Mouse (Mus musculus) layer of hippocampus, adult 9-11 months (tissue): ENCODE measurements at regions not wholly inside any gene's neighbourhood (a gene's known extent, or its start where the extent isn't known, plus 50 kb on each side); places are given as distances from the start of the nearest gene placed in this dataset.
"Not testable (repeated sequence)": the region's sequence is repeated elsewhere in the genome, so short reads cannot be mapped to it uniquely, and the experiment has no call there.

Experiments used
- DNase-seq: peaks from one replicate; pipeline ENCODE4 v3.0.0; 2022

DNA sequence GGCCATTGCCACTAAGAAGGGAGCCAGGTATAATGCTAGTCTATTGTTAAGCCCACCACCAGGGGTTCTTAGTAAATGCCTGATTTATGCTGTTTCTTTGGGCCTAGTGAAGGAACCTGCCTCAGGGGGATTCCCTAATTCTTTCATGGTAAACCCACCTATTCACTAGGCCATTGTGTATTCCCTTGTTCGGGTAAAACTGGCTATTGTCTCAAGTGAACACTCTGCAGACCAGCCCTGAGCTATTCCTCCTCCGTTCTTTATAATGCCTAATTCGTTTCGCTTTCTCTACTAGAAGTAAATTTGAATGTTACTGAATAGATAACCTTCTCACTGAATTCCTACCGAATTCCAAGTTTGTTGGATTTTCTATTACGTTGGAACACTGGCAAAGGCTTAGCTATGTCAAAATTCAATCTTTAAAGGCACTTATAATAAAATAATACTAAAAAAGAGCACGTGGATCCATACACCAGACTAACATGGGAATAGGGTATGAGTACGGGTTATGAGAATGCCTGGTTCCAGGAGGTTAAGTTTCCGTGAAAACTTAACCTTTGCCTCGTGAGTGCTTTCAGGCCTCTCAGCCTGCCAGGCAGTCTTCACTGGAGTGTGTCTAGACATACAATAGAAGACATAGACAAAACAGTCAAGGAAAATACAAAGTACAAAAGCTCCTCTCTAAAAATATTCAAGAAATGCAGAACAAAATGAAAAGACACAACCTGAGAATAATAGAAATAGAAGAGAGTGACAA is 536.8 kb upstream of the Cntn5 start:
- DNase-seq: not testable (repeated sequence)

DNA sequence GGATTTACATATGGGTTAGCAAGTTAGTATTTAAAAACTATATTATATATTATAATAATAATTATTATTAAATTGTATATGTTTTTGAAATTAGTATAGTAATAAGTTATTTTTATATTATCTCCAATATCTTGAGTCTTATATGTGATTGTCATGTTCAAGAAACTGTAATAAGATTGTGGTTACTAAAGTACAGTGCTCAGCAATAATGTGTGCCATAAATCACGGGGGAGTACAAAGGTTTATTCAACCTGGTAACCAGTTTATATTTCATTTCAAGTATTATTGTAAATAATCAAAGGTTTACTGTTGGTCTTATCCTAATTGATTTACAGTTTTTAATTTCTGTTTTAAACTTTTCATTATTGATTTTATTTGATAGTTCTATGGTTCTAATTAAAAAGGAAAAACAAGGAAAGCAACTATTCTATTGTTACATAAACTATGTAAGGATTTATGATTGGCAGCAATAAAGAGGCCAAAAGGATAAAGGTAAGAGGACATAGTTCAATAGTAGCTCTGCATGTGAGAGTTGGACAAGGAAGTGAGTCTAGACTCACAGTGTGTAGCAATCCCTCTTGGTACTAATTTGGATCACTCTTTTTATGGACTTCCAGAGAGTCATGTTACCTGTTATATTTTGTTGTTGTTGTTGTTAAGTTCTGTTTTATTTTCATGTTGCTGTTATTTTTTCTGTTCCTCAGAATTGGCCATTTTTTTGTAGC is 532.0 kb upstream of the Cntn5 start:
- no peak for DNase-seq

DNA sequence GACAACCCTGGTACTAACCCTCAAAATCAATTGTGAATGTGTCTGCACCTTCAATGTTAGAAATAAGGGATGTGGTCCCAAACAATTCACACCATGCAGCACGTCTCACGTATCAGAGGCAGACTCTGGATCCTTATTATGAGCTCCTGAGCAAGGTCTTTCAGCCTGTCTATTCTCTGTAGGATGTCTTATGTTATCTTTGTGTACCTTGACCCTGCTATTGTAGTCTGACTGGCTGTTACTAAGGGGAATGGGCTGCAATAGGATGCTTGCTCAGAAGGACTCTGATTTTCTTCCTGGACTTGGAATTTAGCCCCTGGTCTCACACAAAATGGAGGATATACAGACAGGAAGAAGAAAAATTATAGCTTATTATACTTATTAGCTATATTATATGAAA is 531.4 kb upstream of the Cntn5 start:
- no peak for DNase-seq

DNA sequence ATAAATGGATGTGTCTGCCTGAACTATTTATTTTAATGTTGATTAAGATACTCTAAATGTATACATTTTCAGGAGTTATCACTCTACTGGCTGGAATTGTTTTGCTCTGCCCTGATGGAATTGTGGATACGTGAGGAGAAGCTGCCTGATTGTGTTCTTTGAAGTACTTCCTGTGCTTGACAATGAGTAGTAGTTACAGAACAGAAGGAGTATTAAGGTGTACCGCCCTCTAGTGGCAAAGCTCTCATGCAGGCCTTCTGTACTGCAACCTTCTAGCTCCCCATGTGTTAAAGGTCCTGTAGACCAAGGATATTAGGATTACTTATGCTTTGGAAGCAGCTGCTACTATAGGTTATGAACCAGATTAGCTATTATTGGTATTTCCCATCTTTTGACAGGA is 530.4 kb upstream of the Cntn5 start:
- peak; percentile 9 for DNase-seq

DNA sequence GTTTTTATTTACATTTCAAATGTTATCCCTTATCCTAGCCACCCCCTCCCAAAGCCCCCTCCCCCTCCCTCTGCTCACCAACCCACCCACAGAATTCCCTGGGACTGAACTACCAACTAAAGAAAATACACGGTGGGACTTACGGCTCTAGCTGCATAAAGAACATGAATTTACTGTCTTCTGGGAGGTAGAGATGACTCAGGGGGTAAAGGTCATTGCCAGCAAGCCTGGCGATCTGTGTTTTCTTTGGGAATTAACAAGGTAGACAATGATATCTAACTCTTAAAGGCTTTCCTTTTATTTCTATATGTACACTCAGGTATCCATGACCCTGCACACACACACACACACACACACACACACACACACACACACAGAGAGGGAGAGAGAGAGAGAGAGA is 521.9 kb upstream of the Cntn5 start:
- DNase-seq: no peak

DNA sequence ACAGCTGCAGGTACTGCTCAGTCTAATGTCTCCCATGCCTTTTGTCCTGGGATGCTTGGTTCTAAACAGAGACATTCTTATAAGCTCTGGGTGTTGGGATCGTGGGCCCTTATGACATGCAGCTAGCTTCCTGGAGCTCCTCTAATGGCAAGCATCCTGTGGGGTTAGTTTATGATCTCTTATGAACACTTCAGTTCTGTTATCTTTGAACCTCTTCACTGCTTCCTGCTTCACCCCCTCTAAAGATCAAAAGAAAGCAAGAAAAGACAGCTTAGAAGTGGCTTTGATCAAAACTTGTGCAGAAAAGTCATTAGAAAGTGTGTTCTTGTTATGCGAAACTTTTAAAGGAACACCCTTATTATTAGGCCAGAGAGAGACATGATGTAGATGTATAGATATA is 492.3 kb upstream of the Cntn5 start:
- no peak for DNase-seq

DNA sequence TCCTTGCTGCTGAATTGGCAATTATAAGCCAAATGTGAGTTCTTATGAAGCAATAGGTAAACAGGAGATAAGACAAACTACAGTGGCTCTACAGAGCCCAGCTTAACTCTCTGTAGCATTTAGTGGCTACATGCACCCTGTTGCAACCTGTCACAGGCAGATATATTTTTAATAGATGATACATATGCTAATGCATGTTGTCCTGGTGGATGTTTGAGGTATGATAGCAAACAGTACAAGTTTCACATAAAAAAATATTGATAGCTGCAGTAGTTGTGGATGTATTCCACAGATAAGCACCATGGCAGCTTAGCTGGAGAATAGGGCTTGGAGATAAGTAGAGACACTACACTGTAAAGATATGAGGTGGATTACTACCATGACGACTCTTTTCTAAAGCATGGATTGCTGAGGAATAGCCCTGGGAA is 477.1 kb upstream of the Cntn5 start:
- no peak for DNase-seq

DNA sequence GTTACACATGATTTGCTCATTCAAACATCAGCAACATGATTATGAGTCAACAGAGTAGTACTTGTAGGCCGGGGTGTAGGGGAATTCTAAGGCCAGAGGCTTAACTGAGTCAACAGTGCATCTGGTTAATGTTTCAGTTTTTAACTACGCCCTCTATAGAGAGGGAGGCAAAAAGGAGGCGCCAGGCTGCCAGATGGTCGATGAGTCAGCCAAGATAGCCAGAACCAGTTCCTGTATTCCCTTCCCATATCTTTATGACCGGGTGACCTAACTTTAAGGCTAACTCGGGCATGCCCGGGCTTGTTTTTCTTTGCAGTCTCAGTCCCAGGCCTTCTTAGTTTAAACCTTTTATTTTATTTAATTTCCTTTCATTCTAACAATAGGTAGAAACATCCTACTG is 476.0 kb upstream of the Cntn5 start:
- no peak for DNase-seq

DNA sequence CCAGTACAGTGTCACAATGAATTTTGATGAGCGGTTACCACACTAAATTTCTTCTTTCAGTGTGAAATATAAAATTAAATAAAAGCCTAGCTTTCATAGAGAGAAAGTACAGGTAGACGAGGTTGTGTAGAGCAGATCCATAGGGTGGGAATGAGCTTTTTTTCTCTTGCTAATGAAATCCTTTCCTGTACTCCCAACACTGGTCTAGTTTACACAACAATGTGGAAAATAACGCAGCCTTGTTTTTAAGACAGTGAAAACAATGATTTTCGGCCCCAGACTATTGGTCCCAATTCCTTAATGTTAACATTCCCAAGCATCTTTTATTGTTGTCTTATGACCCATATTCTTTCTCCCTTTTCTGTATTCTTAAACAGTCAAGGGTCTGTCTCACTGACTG is 473.5 kb upstream of the Cntn5 start:
- no peak for DNase-seq

DNA sequence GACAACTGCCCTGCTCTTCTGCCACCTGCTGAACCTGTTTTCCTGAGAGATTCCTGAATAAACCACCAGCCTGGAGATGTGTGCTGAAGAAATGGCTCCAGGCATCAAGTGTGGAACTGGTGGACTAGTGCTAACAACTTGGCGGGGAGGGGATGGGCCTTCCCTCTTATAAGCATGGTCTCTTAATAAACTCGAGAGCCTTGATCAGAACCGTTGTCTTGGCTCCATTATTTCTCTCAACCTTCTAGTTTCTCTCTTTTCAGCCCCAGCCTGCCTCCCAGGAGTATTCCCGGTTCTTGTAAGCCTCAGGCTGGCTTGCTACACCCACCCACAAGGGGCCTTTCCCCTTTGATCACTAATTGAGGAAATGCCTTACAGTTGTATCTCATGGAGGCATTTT is 473.0 kb upstream of the Cntn5 start:
- no peak for DNase-seq

DNA sequence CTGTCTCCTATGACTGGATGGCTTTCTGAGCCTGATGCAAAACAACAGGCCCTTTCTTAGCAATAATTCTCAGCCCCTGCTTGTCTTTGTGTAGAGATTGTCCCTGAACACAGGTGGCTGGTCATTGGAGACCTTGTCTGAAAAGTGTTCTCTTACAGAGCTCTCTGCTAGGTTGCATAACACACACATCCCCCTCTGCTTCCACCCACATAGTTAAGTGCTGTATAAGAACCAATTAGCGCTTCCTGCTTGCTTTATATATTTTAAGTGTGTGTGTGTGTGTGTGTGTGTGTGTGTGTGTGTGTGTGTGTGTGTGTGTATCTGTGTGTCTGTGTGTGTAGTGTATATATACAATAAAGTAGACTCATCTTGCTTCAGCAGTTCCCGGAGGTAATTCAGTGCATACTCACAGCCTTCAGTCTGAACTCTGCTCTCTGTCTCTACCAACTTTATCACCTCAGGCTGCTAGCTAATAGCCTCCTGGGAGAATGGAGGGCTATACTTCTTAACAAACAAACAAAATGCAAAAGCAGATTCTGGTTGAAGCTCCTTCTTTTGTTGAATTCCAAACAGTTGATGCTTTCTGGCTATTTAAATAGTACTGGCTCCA is 468.8 kb upstream of the Cntn5 start:
- no peak for DNase-seq

DNA sequence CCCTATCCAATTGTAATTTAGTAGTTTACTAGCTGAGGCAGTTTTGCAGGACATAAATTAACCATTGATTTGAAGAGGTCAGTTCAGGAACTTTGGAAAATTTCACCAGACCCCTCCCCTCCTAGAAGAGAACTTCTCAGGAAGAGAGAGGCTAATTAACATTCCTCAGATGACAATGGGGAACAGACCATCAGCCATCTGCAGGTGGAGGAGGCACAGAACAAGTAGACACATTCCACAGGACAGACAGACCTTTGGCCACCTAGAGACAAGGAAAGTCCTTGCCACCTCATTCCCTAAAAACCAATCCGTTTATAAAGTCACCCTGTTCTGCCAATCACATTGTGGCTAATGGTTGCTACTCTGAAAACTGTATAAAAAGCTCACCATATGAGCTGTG is 463.5 kb upstream of the Cntn5 start:
- DNase-seq: no peak

DNA sequence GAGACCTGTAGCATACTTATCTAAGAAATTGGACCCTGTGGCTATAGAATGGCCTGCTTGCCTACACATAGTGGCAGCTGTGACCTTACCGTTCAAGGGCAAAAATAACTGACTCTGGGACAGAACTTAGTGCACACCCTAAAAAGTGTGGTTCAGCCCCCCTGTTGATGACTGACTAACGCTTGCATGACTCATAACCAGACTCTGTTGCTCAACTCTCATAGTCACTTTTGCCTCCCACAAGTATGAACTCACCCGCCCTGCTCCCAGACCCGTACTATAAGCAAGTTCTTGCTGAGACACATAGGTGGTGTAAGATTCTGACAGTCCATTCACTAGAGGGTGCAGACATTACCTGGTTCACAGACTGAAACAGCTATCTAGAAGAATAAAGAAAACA is 424.3 kb upstream of the Cntn5 start:
- no peak for DNase-seq

DNA sequence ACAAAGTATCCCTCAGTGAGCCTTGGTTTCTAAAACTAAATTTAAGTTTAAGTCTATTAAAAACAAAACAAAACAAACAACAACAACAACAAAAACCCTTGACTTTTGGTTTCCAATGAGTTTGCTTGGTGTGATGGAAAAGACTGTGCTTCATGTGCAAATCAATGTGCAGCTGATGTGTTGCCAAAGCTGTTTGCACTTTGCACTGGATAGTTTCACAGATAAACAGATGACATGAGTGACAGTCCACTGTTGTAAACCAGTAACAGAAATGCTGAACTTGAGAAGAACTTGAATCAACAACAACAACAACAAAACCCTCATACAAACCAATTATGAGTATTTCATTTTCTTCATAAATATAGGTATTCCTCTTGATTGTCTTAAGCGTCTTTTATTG is 412.6 kb upstream of the Cntn5 start:
- DNase-seq: no peak

DNA sequence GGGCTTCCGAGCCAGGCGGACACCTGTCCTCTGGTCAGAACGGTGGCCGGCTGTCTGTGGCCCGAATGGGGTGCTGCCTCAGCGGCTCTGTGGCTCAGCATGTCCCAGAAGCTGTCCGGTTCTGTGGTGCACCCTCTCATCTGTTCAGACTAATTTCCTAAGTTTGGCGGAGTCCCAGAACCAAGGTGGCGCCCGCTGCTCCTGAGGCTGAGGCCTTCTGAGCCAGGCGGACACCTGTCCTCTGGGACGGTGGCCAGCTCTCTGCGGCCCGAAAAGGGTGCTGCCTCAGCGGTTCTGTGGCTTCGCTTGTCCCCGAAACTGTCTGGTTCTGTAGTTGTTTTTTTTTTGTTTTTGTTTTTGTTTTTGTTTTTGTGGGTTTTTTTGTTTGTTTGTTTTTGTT is 392.5 kb upstream of the Cntn5 start:
- not testable (repeated sequence) for DNase-seq

DNA sequence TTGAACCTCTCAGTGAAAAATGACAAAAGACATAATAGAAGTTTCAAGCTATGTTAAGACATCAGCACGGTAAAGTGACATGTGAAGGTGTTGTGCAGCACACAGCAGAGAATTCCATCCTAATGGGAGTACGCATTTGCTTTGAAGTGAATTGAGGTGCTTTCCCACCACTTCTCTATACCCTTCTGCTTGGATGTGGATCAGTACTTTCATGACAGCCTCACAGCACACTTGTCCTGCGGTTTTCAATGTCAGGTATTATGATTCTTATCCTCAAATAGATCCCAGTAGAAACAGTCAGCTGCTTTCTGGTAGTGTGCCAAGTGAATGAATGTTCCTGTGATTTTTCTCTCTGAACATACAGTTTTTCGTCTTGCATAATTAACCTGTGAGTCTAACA is 380.6 kb upstream of the Cntn5 start:
- no peak for DNase-seq

DNA sequence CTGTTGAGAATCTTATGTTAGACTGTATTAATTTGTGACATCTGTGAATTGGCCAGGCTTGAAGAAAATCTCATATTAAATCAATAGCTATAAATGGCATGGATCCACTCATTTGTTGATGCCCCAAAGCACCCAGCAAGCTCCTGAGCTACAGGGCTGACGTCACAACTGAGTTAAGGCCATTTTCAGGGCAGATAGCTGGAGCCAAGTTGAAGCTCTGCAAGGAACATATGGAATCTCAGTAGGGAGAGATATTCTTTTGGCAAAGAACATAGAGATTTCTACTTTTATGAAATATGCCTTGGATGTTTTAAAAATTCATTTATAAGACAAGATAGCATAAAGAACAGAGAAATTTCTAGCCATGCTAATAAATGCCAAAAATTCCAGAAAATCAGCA is 380.0 kb upstream of the Cntn5 start:
- no peak for DNase-seq

DNA sequence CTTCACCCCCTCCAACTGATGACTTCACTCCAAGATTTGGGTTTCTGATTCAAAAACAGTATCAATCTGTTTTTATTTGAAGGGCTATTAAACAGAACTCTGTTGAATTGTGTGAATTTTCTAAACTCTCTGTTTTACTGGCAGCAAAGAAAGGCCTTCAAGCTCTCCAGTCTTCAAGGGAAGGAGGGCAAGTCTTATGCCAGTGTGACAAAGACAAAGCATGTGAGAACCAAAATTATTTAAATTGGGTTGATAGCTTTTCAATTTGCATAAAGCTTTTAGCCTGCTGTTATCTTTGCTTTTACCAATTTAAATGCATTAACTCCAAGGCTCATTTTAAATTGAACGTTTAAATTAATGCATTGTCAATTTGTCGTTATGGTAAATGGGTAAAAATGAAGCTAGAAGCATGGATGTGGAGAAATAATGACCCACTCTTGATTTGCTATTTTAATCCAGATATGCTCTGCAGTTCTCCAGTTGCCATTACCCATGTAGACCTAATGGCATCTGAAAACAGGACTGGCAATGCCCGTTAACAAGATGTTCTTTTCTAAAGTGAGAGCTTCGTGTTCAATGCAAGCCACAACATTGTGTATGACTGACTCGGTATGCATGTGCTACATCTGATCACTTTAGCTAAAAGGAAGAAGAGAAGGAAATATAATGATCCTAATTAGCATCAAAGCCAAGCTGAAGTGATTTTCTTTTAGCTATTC is 375.0 kb upstream of the Cntn5 start:
- no peak for DNase-seq

DNA sequence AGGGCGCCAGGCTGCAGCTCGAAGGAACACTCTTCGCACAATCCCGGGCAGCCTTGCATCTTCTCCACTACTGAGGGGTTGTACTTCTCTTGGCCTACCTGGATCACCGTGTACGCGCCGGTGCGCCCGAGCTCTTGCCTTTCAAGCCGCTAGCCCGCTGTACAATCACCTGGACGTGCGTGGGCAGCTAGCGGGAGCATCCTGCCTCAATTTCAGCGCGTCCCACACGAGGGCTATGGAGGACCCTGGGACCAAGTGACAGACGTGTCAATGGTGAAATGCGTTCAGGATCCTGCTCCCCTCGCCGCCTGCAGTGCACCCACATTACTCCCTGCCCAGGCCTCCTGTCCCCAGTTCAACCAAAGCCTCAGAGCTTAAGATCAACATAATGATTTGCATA is 373.2 kb upstream of the Cntn5 start:
- no peak for DNase-seq

DNA sequence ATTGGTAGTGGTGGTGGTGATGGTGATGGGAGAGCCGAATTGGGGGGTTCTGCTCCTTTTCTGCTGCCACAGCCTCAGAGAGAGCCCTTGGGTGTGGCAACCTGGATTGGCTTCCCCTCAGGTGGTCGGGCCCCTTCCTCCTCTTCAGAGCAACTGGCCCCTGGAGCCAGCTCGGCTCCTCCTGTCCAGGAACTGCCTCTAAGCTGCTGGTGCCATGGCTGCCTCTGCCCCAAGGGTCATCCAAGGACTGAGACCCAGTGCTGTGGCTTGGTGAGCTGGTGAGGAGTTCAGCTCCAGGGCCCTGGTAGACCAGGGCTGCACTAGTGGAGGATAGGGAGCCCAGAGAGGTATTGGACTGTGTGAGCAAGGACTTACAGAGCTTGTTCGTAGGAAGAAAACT is 372.4 kb upstream of the Cntn5 start:
- no peak for DNase-seq

DNA sequence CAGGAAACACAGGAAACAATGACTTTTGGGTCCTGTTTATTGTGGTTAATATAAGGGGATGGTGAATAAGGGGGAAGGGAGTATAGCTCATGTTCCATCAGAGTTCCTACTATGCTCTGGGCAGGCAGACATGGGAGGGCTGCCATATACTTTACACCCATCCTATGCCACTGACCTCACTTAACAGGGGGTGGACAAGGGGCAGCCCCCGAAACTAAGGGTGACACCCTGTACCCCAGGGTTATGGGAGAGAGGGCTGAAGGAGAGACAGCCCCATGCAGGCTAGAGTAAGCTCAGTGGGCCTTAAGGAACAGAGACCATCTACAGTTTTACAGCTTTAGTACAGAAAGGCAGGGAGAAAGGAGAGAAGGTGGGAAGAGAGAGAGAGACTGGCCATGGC is 352.3 kb upstream of the Cntn5 start:
- no peak for DNase-seq

DNA sequence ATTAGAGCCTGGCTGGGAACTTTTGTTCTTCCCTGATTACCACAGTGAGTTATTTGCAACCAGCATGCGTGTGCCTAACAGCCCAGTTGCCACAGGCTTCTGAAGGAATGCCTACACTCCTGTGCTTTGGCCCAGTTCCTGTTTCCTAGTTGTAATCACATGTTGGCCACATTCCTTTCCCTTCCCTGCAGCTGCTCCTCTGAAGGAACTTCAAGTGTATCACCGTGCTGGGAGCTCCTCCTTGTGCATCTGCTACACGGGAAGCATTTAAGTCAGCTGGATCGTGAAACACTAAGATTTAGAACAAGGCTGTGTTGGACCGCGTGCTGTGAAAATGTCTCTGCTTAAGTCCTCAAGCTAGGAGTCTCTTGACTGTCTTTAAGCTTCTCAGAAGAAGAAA is 302.3 kb upstream of the Cntn5 start:
- peak; percentile 62 for DNase-seq

DNA sequence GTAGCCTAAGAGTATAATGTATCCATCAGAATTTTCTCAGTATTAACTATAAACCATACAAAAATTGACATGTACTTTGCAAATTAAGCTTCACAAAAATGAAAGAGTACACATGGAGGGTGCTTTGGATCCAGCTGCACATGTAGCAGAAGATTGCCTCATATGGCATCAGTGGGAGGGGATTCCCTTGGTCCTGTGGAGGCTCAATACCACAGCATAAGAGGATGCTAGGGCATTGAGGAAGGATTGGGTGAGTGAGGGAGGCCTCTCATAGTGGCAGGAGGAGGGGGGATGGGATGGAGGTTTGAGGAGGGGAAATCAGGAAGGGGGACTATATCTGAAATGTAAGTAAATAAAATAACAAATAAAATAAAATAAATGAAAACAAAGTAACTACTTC is 301.7 kb upstream of the Cntn5 start:
- no peak for DNase-seq

DNA sequence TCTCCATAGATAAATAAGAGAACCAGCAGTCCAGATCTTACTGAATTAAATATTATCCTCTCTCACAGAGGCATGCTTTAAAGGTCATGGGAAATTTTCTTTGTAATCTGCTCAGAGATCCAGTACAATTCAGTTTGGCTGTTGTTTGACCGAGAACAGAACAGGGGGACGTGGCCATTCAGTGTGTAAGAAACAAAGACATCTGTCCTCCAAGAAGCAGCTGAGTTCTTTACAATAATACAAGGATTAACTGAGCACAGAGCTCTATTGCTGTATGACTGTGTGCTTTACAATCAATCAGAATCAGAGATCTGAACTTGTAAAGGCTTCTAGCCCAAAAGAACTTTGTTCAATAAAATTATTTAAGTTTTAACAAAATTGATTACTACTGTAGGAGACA is 287.6 kb upstream of the Cntn5 start:
- DNase-seq: no peak
